9 mouse cellular contexts compared by ENCODE assay signal in the genomic region with DNA sequence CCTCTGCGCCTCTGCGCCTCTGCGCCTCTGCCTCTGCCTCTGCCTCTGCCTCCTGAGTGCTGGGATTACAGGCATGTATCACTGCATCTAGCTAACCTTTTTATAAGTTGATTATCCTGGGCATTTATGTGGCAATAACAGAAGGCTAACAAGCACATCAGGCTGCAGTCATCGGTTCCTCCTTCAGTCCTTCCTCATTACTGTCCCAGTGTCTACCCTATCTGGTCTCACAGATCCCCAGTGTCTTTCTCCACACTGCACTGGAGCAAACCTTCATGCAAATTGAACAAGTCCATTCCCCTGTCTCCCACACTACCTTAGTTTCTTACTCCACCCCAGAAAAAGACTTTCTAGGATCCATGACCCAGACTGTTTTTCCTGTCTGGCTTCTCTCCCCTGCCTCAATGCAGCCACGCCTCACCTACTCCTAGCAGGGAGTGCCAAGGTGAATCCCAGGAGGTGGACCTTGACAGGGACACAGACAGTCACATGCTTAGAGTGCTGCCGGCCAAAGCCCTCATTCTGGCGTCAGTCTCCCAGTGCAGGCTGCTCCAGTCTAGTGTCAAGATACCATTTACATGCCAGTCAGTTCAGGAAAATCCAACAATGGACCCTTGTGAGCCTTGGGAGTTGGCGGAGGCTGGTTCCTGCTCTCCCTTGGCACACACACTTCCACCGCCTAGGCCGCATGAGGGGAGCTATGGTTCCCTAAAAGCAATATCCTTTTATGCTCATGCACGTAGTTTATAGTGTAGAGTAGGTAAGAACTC. TPM values are rescaled to one million over a fixed set of nuclear protein-coding genes. Genes with fewer than 3 reads are reported as not detected.
A peak's percentile ranks its signal among the peaks of the same experiment; 100 is the strongest.
DNase-seq lines count a peak whose midpoint lies in the region; ATAC-seq and TF ChIP-seq lines count a peak whose summit lies in the region.
"Had no signal": no experiment of that assay in that cellular context is flagged by ENCODE, and none has a peak within 500 bp of the region (broad histone marks: within the 10 kb centered on the region; RNA-seq: fewer than 3 reads in every experiment).

No protein-coding gene starts in this region.

- no peak overlapping the region for H3K9ac ChIP-seq in lung, embryonic 14.5 days
- no peak overlapping the region for H3K9ac ChIP-seq in intestine, postnatal 0 days (ENCODE audit: low read depth, low read length)
- no peak overlapping the region for H3K9ac ChIP-seq in neural tube, embryonic 15.5 days (replicated peaks)
- H3K9ac ChIP-seq: limb, embryonic 13.5 days had no signal

- H3K9me3 ChIP-seq in lung, embryonic 14.5 days (ENCODE audit: low read depth, low read length) = no peaks in the 10 kb centered on the region
- no peaks in the 10 kb centered on the region for H3K9me3 ChIP-seq in intestine, postnatal 0 days (ENCODE audit: control insufficient read depth)
- no peaks in the 10 kb centered on the region for H3K9me3 ChIP-seq in neural tube, embryonic 15.5 days (replicated peaks)

- no peak overlapping the region for H3K4me2 ChIP-seq in lung, embryonic 14.5 days
- no peak overlapping the region; the same call in 1 of the 2 replicates for H3K4me2 ChIP-seq in intestine, postnatal 0 days (replicated peaks; ENCODE audit: low read depth)
- no peak overlapping the region for H3K4me2 ChIP-seq in neural tube, embryonic 15.5 days
- H3K4me2 ChIP-seq: limb, embryonic 13.5 days had no signal

- H3K4me1 ChIP-seq in lung, embryonic 14.5 days (ENCODE audit: insufficient read depth) = no peaks in the 10 kb centered on the region
- H3K4me1 ChIP-seq in intestine, postnatal 0 days (replicated peaks; ENCODE audit: control insufficient read depth, insufficient read depth, low read length) = no peaks in the 10 kb centered on the region; the same call in 1 of the 2 replicates
- 0 out of 2 replicates have a peak, but pooled peaks cover 8% of the 10 kb centered on the region for H3K4me1 ChIP-seq in neural tube, embryonic 15.5 days
- H3K4me1 ChIP-seq: limb, embryonic 13.5 days had no signal

- 80% methylated on average over 11 of the region's 11 CpGs for WGBS in lung, embryonic 14.5 days
- WGBS in intestine, postnatal 0 days = 67% methylated on average over 11 of the region's 11 CpGs
- 79% methylated on average over 11 of the region's 11 CpGs for whole genome bisulfite sequencing in neural tube, embryonic 15.5 days

- H3K4me3 ChIP-seq in lung, embryonic 14.5 days (ENCODE audit: low read depth, low read length) = no peak overlapping the region
- no peak overlapping the region for H3K4me3 ChIP-seq in intestine, postnatal 0 days (ENCODE audit: low read depth, low read length)
- no peak overlapping the region for H3K4me3 ChIP-seq in neural tube, embryonic 15.5 days (replicated peaks)
- H3K4me3 ChIP-seq: limb, embryonic 13.5 days had no signal

- TF ChIP-seq CTCF in lung, embryonic 14.5 days (IDR thresholded peaks at IDR 0.05; ENCODE audit: low read depth) = no peak
- no peak for TF ChIP-seq CTCF in intestine, postnatal 0 days (IDR thresholded peaks at IDR 0.05; ENCODE audit: low read depth)

- no peak for ATAC-seq in lung, embryonic 14.5 days (ENCODE audit: insufficient read depth)
- peak; percentile 82 for ATAC-seq in intestine, postnatal 0 days
- ATAC-seq in neural tube, embryonic 15.5 days (ENCODE audit: low FRiP score) = peak; percentile 77

- H3K27me3 ChIP-seq in lung, embryonic 14.5 days (ENCODE audit: insufficient read depth, low read length) = no peaks in the 10 kb centered on the region
- H3K27me3 ChIP-seq in intestine, postnatal 0 days (replicated peaks; ENCODE audit: control insufficient read depth, insufficient read depth, low read length) = peaks cover 25% of the 10 kb centered on the region; the same call in 1 of the 2 replicates
- no peaks in the 10 kb centered on the region for H3K27me3 ChIP-seq in neural tube, embryonic 15.5 days (replicated peaks)
- H3K27me3 ChIP-seq: limb, embryonic 13.5 days had no signal

- 0 out of 2 replicates have a peak overlapping the region, but pooled peaks have one; percentile 10 for H3K27ac ChIP-seq in lung, embryonic 14.5 days (ENCODE audit: low read depth)
- peak overlapping the region; percentile 74 for H3K27ac ChIP-seq in intestine, postnatal 0 days (ENCODE audit: low read depth, low read length)
- peak overlapping the region; percentile 78 for H3K27ac ChIP-seq in neural tube, embryonic 15.5 days (replicated peaks)
- H3K27ac ChIP-seq: limb, embryonic 13.5 days had no signal

- no peaks in the 10 kb centered on the region for H3K36me3 ChIP-seq in lung, embryonic 14.5 days (ENCODE audit: insufficient read depth)
- no peaks in the 10 kb centered on the region for H3K36me3 ChIP-seq in intestine, postnatal 0 days (ENCODE audit: control insufficient read depth, insufficient read depth)
- no peaks in the 10 kb centered on the region for H3K36me3 ChIP-seq in neural tube, embryonic 15.5 days
- H3K36me3 ChIP-seq: limb, embryonic 13.5 days had no signal

- peak; percentile 36 for DNase-seq in adrenal gland, postnatal 14 days
- DNase-seq in adrenal gland, adult 18-20 months (ENCODE audit: low spot score in 2 of 2) = no peak
- DNase-seq in lung, embryonic 14.5 days = peak; percentile 21
- DNase-seq in lung, postnatal 14 days = no peak
- DNase-seq in lung, postnatal 36 days = no peak
- DNase-seq in ovary, postnatal 10 days (ENCODE audit: low spot score) = no peak

RNA-seq across cellular contexts. Expression of a gene that starts 12.1 kb away (rescaled TPM):
- not detected in 2 replicates for total RNA-seq in adrenal gland, postnatal 14 days (2021)
- total RNA-seq in adrenal gland, adult 18-20 months (2021) = not detected
- not detected in 2 replicates for polyA plus RNA-seq in lung, embryonic 14.5 days (2014; fragmentation: Nextera tagmentation; extraction: Ambion mirVana)
- not detected in 2 replicates for polyA plus RNA-seq in intestine, postnatal 0 days (2015; fragmentation: Nextera tagmentation; extraction: Ambion mirVana)
- polyA plus RNA-seq in neural tube, embryonic 15.5 days (2015; fragmentation: Nextera tagmentation; extraction: Ambion mirVana) = not detected in 2 replicates
- polyA plus RNA-seq: limb, embryonic 13.5 days had no signal

RNA-seq across cellular contexts. Expression of a gene that starts 22.1 kb away (rescaled TPM):
- total RNA-seq in adrenal gland, postnatal 14 days (2021) = 167 and 212 TPM in 2 replicates
- total RNA-seq in adrenal gland, adult 18-20 months (2021) = 100 to 1,000 TPM; 207 to 261 TPM
- polyA plus RNA-seq in lung, embryonic 14.5 days (2014; fragmentation: Nextera tagmentation; extraction: Ambion mirVana) = 51.9 and 53.5 TPM in 2 replicates
- 36.7 and 48.3 TPM in 2 replicates for polyA plus RNA-seq in intestine, postnatal 0 days (2015; fragmentation: Nextera tagmentation; extraction: Ambion mirVana)
- polyA plus RNA-seq in neural tube, embryonic 15.5 days (2015; fragmentation: Nextera tagmentation; extraction: Ambion mirVana) = 16.9 and 37.0 TPM in 2 replicates

RNA-seq across cellular contexts. Expression of a gene that starts 22.6 kb away (rescaled TPM):
- 43.6 and 57.0 TPM in 2 replicates for total RNA-seq in adrenal gland, postnatal 14 days (2021)
- total RNA-seq in adrenal gland, adult 18-20 months (2021) = 10 to 100 TPM; 38.7 to 48.5 TPM
- 3.3 and 3.5 TPM in 2 replicates for polyA plus RNA-seq in lung, embryonic 14.5 days (2014; fragmentation: Nextera tagmentation; extraction: Ambion mirVana)
- polyA plus RNA-seq in intestine, postnatal 0 days (2015; fragmentation: Nextera tagmentation; extraction: Ambion mirVana) = 2.8 and 3.2 TPM in 2 replicates
- 3.2 and 3.8 TPM in 2 replicates for polyA plus RNA-seq in neural tube, embryonic 15.5 days (2015; fragmentation: Nextera tagmentation; extraction: Ambion mirVana)

RNA-seq across cellular contexts. Expression of a gene that starts 44.7 kb away (rescaled TPM):
- total RNA-seq in adrenal gland, postnatal 14 days (2021) = 83.4 and 88.8 TPM in 2 replicates
- total RNA-seq in adrenal gland, adult 18-20 months (2021) = 10 to 100 TPM; 80.4 to 83.4 TPM
- 51.8 and 53.9 TPM in 2 replicates for polyA plus RNA-seq in lung, embryonic 14.5 days (2014; fragmentation: Nextera tagmentation; extraction: Ambion mirVana)
- 18.6 and 20.1 TPM in 2 replicates for polyA plus RNA-seq in intestine, postnatal 0 days (2015; fragmentation: Nextera tagmentation; extraction: Ambion mirVana)
- 141 and 158 TPM in 2 replicates for polyA plus RNA-seq in neural tube, embryonic 15.5 days (2015; fragmentation: Nextera tagmentation; extraction: Ambion mirVana)

RNA-seq across cellular contexts. Expression of a gene that starts 58.1 kb away (rescaled TPM):
- 5.9 and 27.2 TPM in 2 replicates for total RNA-seq in adrenal gland, postnatal 14 days (2021)
- 1 to 10 TPM; 5.6 to 8.4 TPM for total RNA-seq in adrenal gland, adult 18-20 months (2021)
- 2.2 and 2.6 TPM in 2 replicates for polyA plus RNA-seq in lung, embryonic 14.5 days (2014; fragmentation: Nextera tagmentation; extraction: Ambion mirVana)
- 1.3 and 1.6 TPM in 2 replicates for polyA plus RNA-seq in intestine, postnatal 0 days (2015; fragmentation: Nextera tagmentation; extraction: Ambion mirVana)
- polyA plus RNA-seq in neural tube, embryonic 15.5 days (2015; fragmentation: Nextera tagmentation; extraction: Ambion mirVana) = 0.92 and 1.3 TPM in 2 replicates

Comparison
In these comparisons a context has a peak if more than half of its experiments do, and no peak if none do; other contexts are left out.
1. DNase-seq: peak in adrenal gland, postnatal 14 days (single experiment) and lung, embryonic 14.5 days (single experiment); none in adrenal gland, adult 18-20 months (0 of 2), lung, postnatal 14 days (single experiment), lung, postnatal 36 days (single experiment) and ovary, postnatal 10 days (single experiment).
2. H3K27ac ChIP-seq: peak in every context shown above with its lines; median percentile 78 in neural tube, embryonic 15.5 days; 74 in intestine, postnatal 0 days; 10 in lung, embryonic 14.5 days.